Mouse (Mus musculus) heart, adult 2 months (tissue): ENCODE results near the gene Tex101. TPM values are rescaled to one million over a fixed set of nuclear protein-coding genes. Genes with fewer than 3 reads are reported as not detected.
"Not testable (repeated sequence)": the region's sequence is repeated elsewhere in the genome, so short reads cannot be mapped to it uniquely, and the experiment has no call there.

Experiments
- DNase-seq, 2 experiments: peaks; one replicate each; pipeline ENCODE4 v3.0.0; 2021
- H3K27ac ChIP-seq: fragments of 200-600 bp; 2 replicates; pipeline ENCODE4 v1.8.1; 2022
- H3K27me3 ChIP-seq: fragments of 200-500 bp; 2 replicates; pipeline ENCODE4 v1.6.1; 2012; ENCODE audit warnings: mild to moderate bottlenecking, low read length, inconsistent platforms, mixed read lengths; ENCODE audit not compliant: control insufficient read depth, insufficient read depth
- H3K36me3 ChIP-seq: fragments of 200-500 bp; 2 replicates; pipeline ENCODE4 v1.6.1; 2012; ENCODE audit warnings: low read length, inconsistent platforms; ENCODE audit not compliant: control insufficient read depth, insufficient read depth
- H3K4me1 ChIP-seq: fragments of 200-500 bp; 2 replicates; pipeline ENCODE4 v1.6.1; 2011; ENCODE audit warnings: low read length; ENCODE audit not compliant: control insufficient read depth, insufficient read depth
- H3K4me3 ChIP-seq: fragments of 200-600 bp; 2 replicates; pipeline ENCODE4 v1.8.1; 2022
- H3K79me2 ChIP-seq: fragments of 200-500 bp; replicated peaks from 2 replicates; pipeline ENCODE4 v1.6.1; 2012; ENCODE audit warnings: mild to moderate bottlenecking, inconsistent platforms, low read length, moderate library complexity, mixed read lengths; ENCODE audit not compliant: control insufficient read depth, insufficient read depth
- H3K9ac ChIP-seq: fragments of 200-500 bp; 2 replicates; pipeline ENCODE4 v1.6.1; 2012; ENCODE audit warnings: low read depth, mild to moderate bottlenecking, control low read depth, inconsistent platforms, low read length, mixed read lengths
- CTCF ChIP-seq: fragments of 200-600 bp; IDR thresholded peaks from 2 replicates; pipeline ENCODE4 v1.8.1; 2022; ENCODE audit warnings: antibody characterized with exemption, mild to moderate bottlenecking, moderate library complexity
- EP300 ChIP-seq: fragments of 200-500 bp; IDR thresholded peaks from 2 replicates; pipeline ENCODE4 v1.6.1; 2011; ENCODE audit warnings: low read depth, low read length, control low read depth; ENCODE audit not compliant: insufficient read depth
- POLR2A ChIP-seq: fragments of 200-500 bp; IDR thresholded peaks from 2 replicates; pipeline ENCODE4 v1.6.1; 2011; ENCODE audit warnings: mild to moderate bottlenecking, low read depth, low read length, control low read depth; ENCODE audit not compliant: insufficient read depth
- WGBS: fragments of 180-500 bp; shearing (Covaris S2); methylation state at CpG from one replicate; pipeline ENCODE4 v1.1.7; 2018; 5-methylcytosine and 5-hydroxymethylcytosine counted together
- intact Hi-C: fragments of 180-260 bp; cut with DNase I; formaldehyde crosslinking; loops from one replicate; pipeline ENCODE4 v1.15.1; 2025
- polyA plus RNA-seq: library from polyadenylated mRNA; depleted of rRNA; stranded (reverse); fragments of >200 nt; gene quantifications from 2 replicates; pipeline ENCODE4 v1.2.3, GENCODE M21; 2012
- total RNA-seq, 2 experiments: library from RNA; stranded (reverse); gene quantifications; 2 replicates each; pipeline ENCODE4 v1.2.3; 2021

Gene Tex101
- total and polyA plus RNA-seq, 3 experiments = 0.27 TPM; not detected in 2

DNA sequence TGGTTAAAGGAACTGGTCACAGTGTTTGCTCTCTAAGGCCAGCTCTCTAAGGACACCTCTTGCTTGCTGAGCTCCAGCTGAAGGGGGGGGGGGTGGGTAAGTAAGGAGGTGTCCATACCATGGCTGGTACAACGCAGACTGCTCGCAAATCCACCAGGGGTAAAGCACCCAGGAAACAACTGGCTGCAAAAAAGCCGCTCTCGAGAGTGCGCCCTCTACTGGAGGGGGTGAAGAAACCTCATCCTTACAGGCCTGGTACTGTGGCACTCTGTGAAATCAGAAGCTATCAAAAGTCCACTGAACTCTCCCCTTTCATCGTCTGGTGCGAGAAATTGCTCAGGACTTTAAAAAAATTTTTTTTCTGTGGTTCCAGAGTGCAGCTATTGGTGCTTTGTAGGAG is 7.6 kb upstream of the Tex101 start:
- peak; percentile 19; the same call in 1 of the 2 replicates for TF ChIP-seq CTCF
- H3K36me3 ChIP-seq, H3K9ac ChIP-seq, H3K4me3 ChIP-seq, H3K4me1 ChIP-seq, DNase-seq, intact Hi-C loops, H3K27me3 ChIP-seq, H3K79me2 ChIP-seq, H3K27ac ChIP-seq: not testable (repeated sequence)
- 58% methylated on average over 7 of the region's 7 CpGs for WGBS

- intact Hi-C loops = no loop called here
- Histone ChIP-seq H3K4me1 (no peaks in the 10 kb centered on the region), H3K36me3 (no peaks in the 10 kb centered on the region), H3K4me3 (no peak overlapping the region), H3K9ac (no peak overlapping the region), H3K27me3 (no peaks in the 10 kb centered on the region), H3K79me2 (no peaks in the 10 kb centered on the region), H3K27ac (no peak overlapping the region)
- 85% methylated on average over 23 of the region's 23 CpGs for WGBS
- TF ChIP-seq EP300 (no peak), CTCF (no peak), POLR2A (no peak)
- no peak for DNase-seq
Measured at GRCm38 (mm10) chr7:24671944-24672439, 4.5 kb downstream of the Tex101 start.

DNA sequence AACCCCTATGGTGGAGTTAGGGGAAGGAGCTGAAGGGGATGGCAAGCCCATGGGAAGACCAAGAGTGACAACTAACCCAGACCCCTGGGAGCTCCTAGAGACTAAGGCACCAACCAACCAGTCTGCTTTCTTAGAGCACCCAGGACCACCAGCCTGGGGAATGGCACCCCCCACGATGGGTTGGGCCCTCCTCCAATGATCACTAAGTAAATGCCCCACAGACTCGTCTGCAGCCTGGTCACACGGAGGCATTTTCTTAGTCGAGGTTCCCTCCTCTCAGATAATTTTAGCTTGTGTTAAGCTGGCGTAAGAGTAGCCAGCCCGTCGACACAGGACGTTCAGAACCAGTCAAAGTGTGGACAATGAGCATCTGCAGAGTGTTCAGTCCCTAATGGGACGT is 11.5 kb downstream of the Tex101 start:
- H3K4me1 ChIP-seq = no peaks in the 10 kb centered on the region
- WGBS = 48% methylated on average over 9 of the region's 9 CpGs
- H3K4me3 ChIP-seq = no peak overlapping the region
- no peak overlapping the region for H3K27ac ChIP-seq
- no peaks in the 10 kb centered on the region for H3K27me3 ChIP-seq
- TF ChIP-seq EP300 = no peak
- TF ChIP-seq CTCF = no peak
- TF ChIP-seq POLR2A = no peak
- no peak for DNase-seq
- intact Hi-C loops = loop anchor here (5.0 kb wide), 1 partner anchor 188 kb away; no protein-coding TSS in a partner anchor
- no peaks in the 10 kb centered on the region for H3K36me3 ChIP-seq
- H3K79me2 ChIP-seq = no peaks in the 10 kb centered on the region
- H3K9ac ChIP-seq = no peak overlapping the region

DNA sequence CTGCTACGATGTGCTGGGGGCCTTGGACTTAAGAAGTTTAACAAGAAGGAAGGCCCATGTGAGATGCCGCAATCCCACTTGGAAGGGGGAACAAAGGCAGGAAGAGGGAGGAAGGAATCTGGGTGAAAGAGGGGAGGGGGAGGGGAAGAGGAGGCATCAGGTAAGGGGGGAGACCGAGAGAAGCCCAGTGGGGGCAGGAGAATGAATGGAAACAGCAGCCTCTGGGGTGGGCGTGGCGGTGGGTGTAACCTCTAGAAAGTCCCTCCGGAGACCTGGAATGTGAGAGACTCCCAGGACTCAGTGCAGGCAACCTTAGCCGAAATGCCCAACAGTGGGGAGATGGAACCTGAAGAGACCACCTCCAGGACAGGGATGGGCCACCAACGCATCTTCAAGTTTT is 12.2 kb downstream of the Tex101 start:
- intact Hi-C loops = loop anchor here (5.0 kb wide), 1 partner anchor 187 kb away; no protein-coding TSS in a partner anchor
- Histone ChIP-seq H3K36me3 (no peaks in the 10 kb centered on the region), H3K27ac (no peak overlapping the region), H3K79me2 (no peaks in the 10 kb centered on the region), H3K27me3 (no peaks in the 10 kb centered on the region), H3K9ac (no peak overlapping the region), H3K4me1 (no peaks in the 10 kb centered on the region), H3K4me3 (no peak overlapping the region)
- WGBS = 31% methylated on average over 8 of the region's 8 CpGs
- TF ChIP-seq CTCF (no peak), POLR2A (no peak), EP300 (no peak)
- DNase-seq = no peak

DNA sequence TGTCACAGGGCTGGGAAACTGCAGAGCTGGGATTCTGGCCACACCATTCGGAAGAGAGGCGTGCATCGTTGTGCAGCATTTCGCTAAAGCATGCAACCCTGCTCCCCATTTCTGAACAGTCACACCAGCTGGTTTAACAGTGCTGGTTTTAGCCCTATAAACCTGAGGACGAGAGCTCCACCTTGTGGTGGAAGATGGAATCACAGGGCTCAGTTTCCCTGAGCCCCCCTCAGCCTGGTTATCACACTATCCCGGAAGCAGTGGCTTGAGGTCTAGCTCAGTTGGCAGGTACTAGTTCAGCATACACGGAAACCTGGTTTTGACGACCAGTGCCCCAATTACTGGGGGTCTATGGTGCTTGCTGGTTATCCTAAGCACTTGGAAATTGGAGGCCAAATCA is 13.9 kb downstream of the Tex101 start:
- peak; percentile 40 to 73 for DNase-seq
- H3K27me3 ChIP-seq = no peaks in the 10 kb centered on the region
- H3K9ac ChIP-seq = no peak overlapping the region
- H3K79me2 ChIP-seq = no peaks in the 10 kb centered on the region
- H3K4me1 ChIP-seq = no peaks in the 10 kb centered on the region
- intact Hi-C loops = loop anchor here (1.0 to 5.0 kb wide), 2 partner anchors 61 to 185 kb away; no protein-coding TSS in a partner anchor
- no peak overlapping the region for H3K4me3 ChIP-seq
- 16% methylated on average over 8 of the region's 8 CpGs for WGBS
- TF ChIP-seq CTCF = peak; percentile 91
- no peak for TF ChIP-seq POLR2A
- no peak for TF ChIP-seq EP300
- no peak overlapping the region for H3K27ac ChIP-seq
- no peaks in the 10 kb centered on the region for H3K36me3 ChIP-seq

- H3K4me1 ChIP-seq = no peaks in the 10 kb centered on the region
- TF ChIP-seq EP300 (no peak), CTCF (no peak), POLR2A (no peak)
- no peak overlapping the region for H3K9ac ChIP-seq
- no peak overlapping the region for H3K27ac ChIP-seq
- no peaks in the 10 kb centered on the region for H3K79me2 ChIP-seq
- no peak overlapping the region for H3K4me3 ChIP-seq
- intact Hi-C loops = loop anchor here (5.0 kb wide), 1 partner anchor 184 kb away; no protein-coding TSS in a partner anchor
- peak in 1 of 2 experiments; percentile 12 for DNase-seq
- 51% methylated on average over 17 of the region's 17 CpGs for WGBS
- H3K27me3 ChIP-seq = no peaks in the 10 kb centered on the region
- H3K36me3 ChIP-seq = no peaks in the 10 kb centered on the region
Measured at GRCm38 (mm10) chr7:24661118-24661904, 15.2 kb downstream of the Tex101 start.
